Mouse (Mus musculus) stomach, embryonic 15.5 days (tissue): ENCODE data around the gene Dtl. TPM values are rescaled to one million over a fixed set of nuclear protein-coding genes. Genes with fewer than 3 reads are reported as not detected.

ENCODE experiments used
- ATAC-seq: fragments of 200-750 bp; cut with Nextera tagmentation; 2 replicates; pipeline ENCODE4 v1.8.0; 2017; ENCODE audit warnings: low read depth, moderate number of reproducible peaks, moderate TSS enrichment; ENCODE audit not compliant: insufficient read depth, low FRiP score
- H3K27ac ChIP-seq: fragments of 300-500 bp; sonication (generic); 2 replicates; pipeline ENCODE4 v1.5.1; 2015; ENCODE audit warnings: mild to moderate bottlenecking, inconsistent platforms
- H3K27me3 ChIP-seq: fragments of 300-500 bp; sonication (generic); replicated peaks from 2 replicates; pipeline ENCODE4 v1.6.1; 2015; ENCODE audit warnings: inconsistent platforms
- H3K36me3 ChIP-seq: fragments of 300-500 bp; sonication (generic); 2 replicates; pipeline ENCODE4 v1.6.1; 2015; ENCODE audit warnings: inconsistent platforms
- H3K4me1 ChIP-seq: fragments of 300-500 bp; sonication (generic); 2 replicates; pipeline ENCODE4 v1.6.1; 2015; ENCODE audit warnings: inconsistent platforms
- H3K4me2 ChIP-seq: fragments of 300-500 bp; sonication (generic); 2 replicates; pipeline ENCODE4 v1.6.1; 2015; ENCODE audit warnings: mild to moderate bottlenecking, inconsistent platforms
- H3K4me3 ChIP-seq: fragments of 300-500 bp; sonication (generic); replicated peaks from 2 replicates; pipeline ENCODE4 v1.5.1; 2015; ENCODE audit warnings: inconsistent platforms
- H3K9ac ChIP-seq: fragments of 300-500 bp; sonication (generic); 2 replicates; pipeline ENCODE4 v1.6.1; 2015; ENCODE audit warnings: inconsistent platforms
- H3K9me3 ChIP-seq: fragments of 300-500 bp; sonication (generic); 2 replicates; pipeline ENCODE4 v1.6.1; 2016; ENCODE audit warnings: inconsistent platforms
- WGBS: fragments of 180-500 bp; shearing (Covaris S2); methylation state at CpG from one replicate; pipeline ENCODE4 v1.1.7; 2015; 5-methylcytosine and 5-hydroxymethylcytosine counted together
- polyA plus RNA-seq: library from polyadenylated mRNA; unstranded; fragments of >200 nt; fragmentation: Nextera tagmentation; extraction: Ambion mirVana; gene quantifications from 2 replicates; pipeline ENCODE4 v1.2.1, GENCODE M21; 2015

The Dtl gene
- polyA plus RNA-seq, 1 experiment from 2014 or later = 41.8 TPM

GRCm38 (mm10) chr1:191573906-191574639, 1.3 kb downstream of the Dtl start:
- Histone ChIP-seq H3K4me3 (peak overlapping the region; percentile 90), H3K27me3 (no peaks in the 10 kb centered on the region), H3K9me3 (no peaks in the 10 kb centered on the region), H3K36me3 (no peaks in the 10 kb centered on the region), H3K27ac (peak overlapping the region; percentile 95), H3K4me2 (peak overlapping the region; percentile 74), H3K4me1 (peaks cover 16% of the 10 kb centered on the region), H3K9ac (peak overlapping the region; percentile 89)
- ATAC-seq = no peak
- 1% methylated on average over 13 of the region's 13 CpGs for WGBS

GRCm38 (mm10) chr1:191570415-191570814, 4.9 kb downstream of the Dtl start:
- WGBS = 87% methylated on average over 3 of the region's 3 CpGs
- ATAC-seq = no peak
- Histone ChIP-seq H3K4me3 (no peak overlapping the region), H3K9me3 (no peaks in the 10 kb centered on the region), H3K9ac (no peak overlapping the region), H3K36me3 (peaks cover 10% of the 10 kb centered on the region; the same call in 1 of the 2 replicates), H3K27me3 (no peaks in the 10 kb centered on the region), H3K4me2 (no peak overlapping the region), H3K4me1 (no peaks in the 10 kb centered on the region; the same call in 1 of the 2 replicates), H3K27ac (no peak overlapping the region)

- Histone ChIP-seq H3K27me3 (no peaks in the 10 kb centered on the region), H3K9me3 (no peaks in the 10 kb centered on the region), H3K9ac (no peak overlapping the region), H3K4me1 (no peaks in the 10 kb centered on the region; the same call in 1 of the 2 replicates), H3K27ac (no peak overlapping the region), H3K4me2 (no peak overlapping the region), H3K36me3 (peaks cover 10% of the 10 kb centered on the region; the same call in 1 of the 2 replicates), H3K4me3 (no peak overlapping the region)
- ATAC-seq = no peak
- WGBS = 90% methylated on average over 2 of the region's 2 CpGs
Measured at GRCm38 (mm10) chr1:191569625-191570024, 5.7 kb downstream of the Dtl start.

DNA sequence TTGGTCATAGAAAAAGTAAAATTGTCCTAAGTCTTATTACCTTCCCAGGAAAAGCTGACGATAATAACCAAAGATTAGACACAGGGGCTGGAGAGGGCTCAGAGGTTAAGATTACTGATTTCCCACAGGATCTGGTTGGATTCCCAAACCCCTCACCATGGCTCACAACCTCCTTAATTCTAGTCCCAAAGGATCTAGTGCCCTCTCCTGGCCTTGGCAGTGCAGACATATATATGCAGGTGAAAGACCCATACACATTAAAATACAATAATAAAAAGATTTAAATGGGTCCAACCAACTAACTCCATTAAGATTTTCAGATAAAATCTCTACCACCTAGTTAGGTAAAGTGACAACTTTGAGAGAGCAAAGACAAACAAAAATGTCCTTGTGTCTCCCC, 7.5 kb downstream of the Dtl start:
- H3K9me3 ChIP-seq = no peaks in the 10 kb centered on the region
- H3K27me3 ChIP-seq = no peaks in the 10 kb centered on the region
- no peak overlapping the region for H3K4me2 ChIP-seq
- 78% methylated on average over 1 of the region's 1 CpGs for WGBS
- peaks cover 10% of the 10 kb centered on the region; the same call in 1 of the 2 replicates for H3K36me3 ChIP-seq
- ATAC-seq = no peak
- no peak overlapping the region for H3K9ac ChIP-seq
- H3K4me1 ChIP-seq = no peaks in the 10 kb centered on the region
- no peak overlapping the region for H3K4me3 ChIP-seq
- no peak overlapping the region for H3K27ac ChIP-seq

- Histone ChIP-seq H3K4me2 (no peak overlapping the region), H3K36me3 (0 out of 2 replicates have a peak, but pooled peaks cover 3% of the 10 kb centered on the region), H3K4me1 (no peaks in the 10 kb centered on the region), H3K27ac (no peak overlapping the region), H3K4me3 (no peak overlapping the region), H3K9ac (no peak overlapping the region), H3K27me3 (no peaks in the 10 kb centered on the region), H3K9me3 (no peaks in the 10 kb centered on the region)
- WGBS = 66% methylated on average over 6 of the region's 6 CpGs
- ATAC-seq = no peak
Measured at GRCm38 (mm10) chr1:191562823-191563365, 12.4 kb downstream of the Dtl start.

DNA sequence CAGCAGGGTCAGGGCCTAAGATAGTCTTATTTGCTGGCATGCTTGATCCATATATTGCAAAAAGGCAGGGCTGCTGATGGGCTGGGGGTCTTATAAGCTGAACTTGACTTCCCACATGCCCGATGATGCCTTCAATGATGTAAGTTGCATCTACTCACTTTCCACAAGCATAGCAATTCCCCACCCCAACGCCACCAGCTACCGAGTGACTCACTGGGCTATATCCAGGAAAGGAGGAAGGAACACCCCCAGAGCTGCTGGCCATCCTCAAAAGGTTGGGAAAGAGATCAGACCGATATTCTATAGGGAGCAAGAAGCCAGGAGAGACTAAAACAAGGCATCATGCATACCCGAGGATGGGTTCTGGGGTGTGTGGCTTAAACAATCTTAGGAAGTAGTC, 15.6 kb downstream of the Dtl start:
- peaks cover 5% of the 10 kb centered on the region; the same call in 1 of the 2 replicates for H3K36me3 ChIP-seq
- no peaks in the 10 kb centered on the region for H3K4me1 ChIP-seq
- no peak overlapping the region for H3K4me2 ChIP-seq
- 75% methylated on average over 5 of the region's 5 CpGs for WGBS
- H3K9me3 ChIP-seq = no peaks in the 10 kb centered on the region
- ATAC-seq = no peak
- H3K27me3 ChIP-seq = no peaks in the 10 kb centered on the region
- no peak overlapping the region for H3K27ac ChIP-seq
- H3K9ac ChIP-seq = no peak overlapping the region
- no peak overlapping the region for H3K4me3 ChIP-seq

DNA sequence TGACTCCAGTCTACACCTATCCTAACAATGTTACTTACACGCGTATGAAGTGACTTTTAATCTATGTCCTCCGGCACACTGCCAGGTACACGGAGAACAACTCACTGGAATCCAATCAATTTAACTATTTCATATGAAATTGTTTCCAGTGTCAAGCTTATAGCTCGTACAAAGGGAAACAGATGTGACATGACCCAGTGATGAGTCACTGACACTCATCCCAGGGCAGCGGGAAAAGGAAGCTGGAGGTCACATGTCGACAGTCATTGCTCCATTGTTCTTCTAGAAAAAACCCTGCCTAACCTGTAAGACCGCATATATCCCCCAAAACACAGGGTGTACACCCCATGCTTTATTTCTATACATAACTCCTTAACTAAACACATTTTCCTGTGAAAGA, 18.2 kb downstream of the Dtl start:
- H3K4me1 ChIP-seq = no peaks in the 10 kb centered on the region
- H3K4me3 ChIP-seq = no peak overlapping the region
- WGBS = 68% methylated on average over 8 of the region's 8 CpGs
- H3K27ac ChIP-seq = no peak overlapping the region
- H3K4me2 ChIP-seq = no peak overlapping the region
- no peak; the same call in 1 of the 2 replicates for ATAC-seq
- H3K9ac ChIP-seq = no peak overlapping the region
- no peaks in the 10 kb centered on the region for H3K27me3 ChIP-seq
- peaks cover 9% of the 10 kb centered on the region; the same call in 1 of the 2 replicates for H3K36me3 ChIP-seq
- no peaks in the 10 kb centered on the region for H3K9me3 ChIP-seq

DNA sequence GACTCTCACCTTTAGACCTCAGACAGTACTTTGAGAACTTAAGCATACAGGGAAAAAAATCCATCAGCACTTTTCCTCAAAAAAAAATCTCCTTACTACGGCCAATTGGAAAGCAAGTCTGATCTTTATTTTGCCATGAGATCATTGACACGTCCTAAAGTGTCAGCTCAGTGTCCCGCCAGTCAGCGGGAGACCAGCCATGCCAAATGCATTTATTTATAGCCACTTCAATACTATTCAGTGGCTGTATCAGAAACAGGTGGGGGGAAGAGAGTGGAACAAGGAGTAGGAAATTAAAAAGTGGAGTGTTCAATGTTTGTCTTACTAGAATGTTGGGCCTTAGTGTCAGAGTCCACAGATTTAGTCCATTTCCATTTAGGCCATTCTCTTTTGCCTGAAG, 24.6 kb downstream of the Dtl start:
- 79% methylated on average over 4 of the region's 4 CpGs for WGBS
- Histone ChIP-seq H3K4me3 (no peak overlapping the region), H3K27me3 (no peaks in the 10 kb centered on the region), H3K4me2 (no peak overlapping the region), H3K9me3 (no peaks in the 10 kb centered on the region), H3K36me3 (peaks cover 12% of the 10 kb centered on the region), H3K4me1 (no peaks in the 10 kb centered on the region), H3K27ac (no peak overlapping the region), H3K9ac (no peak overlapping the region)
- no peak for ATAC-seq

DNA sequence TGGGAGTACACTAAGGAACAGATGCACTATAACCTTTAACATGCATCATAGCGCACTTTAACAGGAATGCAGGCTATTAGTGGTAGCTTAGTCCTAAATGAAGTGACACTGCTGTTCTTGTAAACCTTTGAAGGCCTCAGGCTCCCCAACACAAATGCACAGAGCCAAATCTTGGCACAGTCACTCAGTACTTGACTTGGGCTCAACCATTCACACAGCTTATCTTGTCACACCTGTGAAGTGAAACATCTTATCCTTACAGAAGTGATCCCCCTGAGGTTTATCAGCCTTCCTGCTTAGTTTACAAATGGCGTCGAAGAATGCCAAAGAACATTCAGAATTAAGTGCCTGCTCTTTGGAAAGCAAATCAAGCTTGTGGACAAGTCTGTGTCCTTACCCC, 31.6 kb downstream of the Dtl start:
- no peaks in the 10 kb centered on the region for H3K9me3 ChIP-seq
- no peak overlapping the region for H3K27ac ChIP-seq
- H3K36me3 ChIP-seq = peaks cover 19% of the 10 kb centered on the region; the same call in 1 of the 2 replicates
- no peak overlapping the region for H3K4me2 ChIP-seq
- H3K4me1 ChIP-seq = no peaks in the 10 kb centered on the region
- ATAC-seq = no peak
- 77% methylated on average over 3 of the region's 3 CpGs for WGBS
- no peak overlapping the region for H3K4me3 ChIP-seq
- no peak overlapping the region for H3K9ac ChIP-seq
- H3K27me3 ChIP-seq = no peaks in the 10 kb centered on the region

- Histone ChIP-seq H3K4me3 (no peak overlapping the region), H3K36me3 (peaks cover 16% of the 10 kb centered on the region; the same call in 1 of the 2 replicates), H3K27ac (no peak overlapping the region), H3K27me3 (no peaks in the 10 kb centered on the region), H3K4me2 (no peak overlapping the region), H3K4me1 (no peaks in the 10 kb centered on the region), H3K9me3 (no peaks in the 10 kb centered on the region), H3K9ac (no peak overlapping the region)
- ATAC-seq = no peak
- WGBS = 74% methylated on average over 4 of the region's 4 CpGs
Measured at GRCm38 (mm10) chr1:191541619-191542018, 33.7 kb downstream of the Dtl start.

DNA sequence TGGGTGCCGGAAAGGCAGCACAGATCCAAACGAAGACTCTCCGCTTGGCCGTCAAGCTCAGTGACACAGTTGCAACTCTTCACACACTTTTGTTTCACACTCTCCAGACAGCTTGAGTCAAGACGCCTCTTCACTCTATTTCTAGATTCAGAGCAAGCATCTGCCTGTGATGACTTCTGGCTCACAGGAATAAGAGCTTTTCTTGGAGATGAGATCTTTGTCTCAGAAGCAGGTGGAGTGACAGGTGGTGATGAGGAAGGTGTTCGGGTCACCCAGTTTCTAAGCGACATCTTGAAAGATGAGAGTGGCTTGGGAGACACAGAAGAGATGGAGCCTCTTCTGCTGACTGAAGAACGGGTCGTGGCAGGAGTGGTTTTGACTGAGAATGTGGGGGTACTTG, 34.3 kb downstream of the Dtl start:
- H3K36me3 ChIP-seq = peaks cover 16% of the 10 kb centered on the region; the same call in 1 of the 2 replicates
- H3K4me2 ChIP-seq = no peak overlapping the region
- H3K27me3 ChIP-seq = no peaks in the 10 kb centered on the region
- ATAC-seq = no peak
- H3K9me3 ChIP-seq = no peaks in the 10 kb centered on the region
- H3K4me3 ChIP-seq = no peak overlapping the region
- no peak overlapping the region for H3K27ac ChIP-seq
- H3K4me1 ChIP-seq = no peaks in the 10 kb centered on the region
- H3K9ac ChIP-seq = no peak overlapping the region
- 91% methylated on average over 9 of the region's 9 CpGs for WGBS

DNA sequence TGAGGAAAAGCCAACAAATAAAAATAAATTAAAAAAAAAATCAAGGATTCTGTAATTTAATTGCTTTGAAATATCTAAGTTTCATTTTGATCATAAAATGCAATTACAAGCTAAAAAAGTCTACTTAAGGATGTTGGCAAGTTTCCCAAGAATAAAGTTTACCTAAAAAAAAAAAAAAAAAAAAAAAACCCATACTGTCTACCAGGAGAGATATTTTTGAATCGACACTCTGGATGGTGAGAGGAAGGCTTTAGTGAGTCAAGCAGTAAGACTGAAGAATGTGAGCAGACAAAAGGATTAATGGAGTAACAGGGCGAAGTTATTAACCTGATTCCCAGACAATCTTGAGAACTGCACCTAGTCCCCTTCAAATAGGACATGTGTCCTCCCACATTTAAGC, 35.0 kb downstream of the Dtl start:
- no peak for ATAC-seq
- Histone ChIP-seq H3K4me1 (no peaks in the 10 kb centered on the region), H3K27me3 (no peaks in the 10 kb centered on the region), H3K9me3 (no peaks in the 10 kb centered on the region), H3K36me3 (peaks cover 12% of the 10 kb centered on the region; the same call in 1 of the 2 replicates), H3K4me2 (no peak overlapping the region), H3K9ac (no peak overlapping the region), H3K27ac (no peak overlapping the region), H3K4me3 (no peak overlapping the region)
- 75% methylated on average over 2 of the region's 2 CpGs for WGBS
